Mouse (Mus musculus): ENCODE data around the gene Zdhhc9.

- TF ChIP-seq EP300 (IDR thresholded peaks at IDR 0.05; ENCODE audit: low read length) (no peak), MXI1 (IDR thresholded peaks at IDR 0.05; ENCODE audit: low read depth, low read length) (no peak), POLR2A (IDR thresholded peaks at IDR 0.05; ENCODE audit: low read depth, low read length) (no peak)
Observed at GRCm38 (mm10) chrX:48169892-48170291, 38.8 kb downstream of the Zdhhc9 start.

All from CH12.LX (cell line).